Comparison of ENCODE assay signal across 13 mouse cellular contexts in the genomic region with DNA sequence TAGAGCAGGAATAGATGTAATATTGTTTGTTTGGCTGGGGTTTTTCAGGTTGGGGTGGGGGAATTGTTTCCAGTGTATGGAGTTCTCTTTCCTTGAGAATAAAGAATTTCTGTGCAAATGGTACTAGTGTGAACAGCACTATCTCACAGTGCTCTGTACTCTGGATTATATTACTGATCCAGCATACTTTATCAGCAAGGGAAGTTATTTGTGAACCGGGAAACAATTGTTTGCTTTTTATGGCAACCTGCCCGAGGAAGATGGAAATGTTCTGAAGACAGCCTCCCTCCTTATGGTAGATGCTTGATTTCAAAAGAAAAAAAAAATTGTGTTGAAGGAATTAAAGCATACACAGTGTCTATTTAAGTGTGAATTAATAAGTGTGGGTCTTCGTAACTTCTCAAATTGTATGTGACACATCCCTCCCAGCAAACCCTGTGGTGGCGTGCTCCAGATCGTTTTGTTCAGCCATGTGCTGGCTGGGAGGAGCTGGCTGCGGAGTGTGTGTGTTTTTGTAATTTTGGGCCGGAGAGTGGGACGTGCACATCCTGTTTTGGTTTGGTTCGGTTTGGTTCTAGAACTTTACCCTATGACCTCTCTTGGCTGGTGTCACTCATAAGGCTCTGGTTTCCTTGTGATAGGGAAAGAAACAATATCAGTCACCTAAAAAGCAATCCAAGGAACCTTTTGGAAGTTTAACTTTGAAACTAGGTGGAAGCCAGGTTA. TPM values are rescaled to one million over a fixed set of nuclear protein-coding genes. Genes with fewer than 3 reads are reported as not detected.
DNase-seq lines count a peak whose midpoint lies in the region; ATAC-seq and TF ChIP-seq lines count a peak whose summit lies in the region.
"Had no signal": no experiment of that assay in that cellular context is flagged by ENCODE, and none has a peak within 500 bp of the region (broad histone marks: within the 10 kb centered on the region; RNA-seq: fewer than 3 reads in every experiment).

No protein-coding gene starts in this region.

- ATAC-seq in heart, embryonic 12.5 days (ENCODE audit: insufficient number of reproducible peaks, low FRiP score): peak; percentile 33; the same call in 1 of the 2 replicates
- ATAC-seq in midbrain, embryonic 15.5 days (replicated peaks): no peak
- ATAC-seq: forebrain, embryonic 13.5 days had no signal

- H3K4me3 ChIP-seq in gastrocnemius, adult 2 months: no peak overlapping the region
- no peak overlapping the region for H3K4me3 ChIP-seq in heart, embryonic 12.5 days
- no peak overlapping the region for H3K4me3 ChIP-seq in midbrain, embryonic 15.5 days
- H3K4me3 ChIP-seq: forebrain, embryonic 13.5 days; layer of hippocampus, adult 2 months; myocyte had no signal

- 55% methylated on average over 9 of the region's 9 CpGs for WGBS in heart, embryonic 12.5 days
- WGBS in midbrain, embryonic 15.5 days: 84% methylated on average over 9 of the region's 9 CpGs

- H3K27ac ChIP-seq in gastrocnemius, adult 2 months: peak overlapping the region; percentile 83
- peak overlapping the region; percentile 51 for H3K27ac ChIP-seq in heart, embryonic 12.5 days (ENCODE audit: poor library complexity, severe bottlenecking)
- H3K27ac ChIP-seq in midbrain, embryonic 15.5 days: no peak overlapping the region
- H3K27ac ChIP-seq: forebrain, embryonic 13.5 days; layer of hippocampus, adult 2 months had no signal

- peaks cover 6% of the 10 kb centered on the region; the same call in 1 of the 2 replicates for H3K4me1 ChIP-seq in heart, embryonic 12.5 days (replicated peaks)
- no peaks in the 10 kb centered on the region for H3K4me1 ChIP-seq in midbrain, embryonic 15.5 days
- H3K4me1 ChIP-seq: forebrain, embryonic 13.5 days had no signal

- H3K27me3 ChIP-seq in heart, embryonic 12.5 days (replicated peaks): no peaks in the 10 kb centered on the region
- H3K27me3 ChIP-seq in midbrain, embryonic 15.5 days (replicated peaks): no peaks in the 10 kb centered on the region
- H3K27me3 ChIP-seq: forebrain, embryonic 13.5 days had no signal

- no peaks in the 10 kb centered on the region for H3K9me3 ChIP-seq in heart, embryonic 12.5 days (replicated peaks)
- H3K9me3 ChIP-seq in midbrain, embryonic 15.5 days: no peaks in the 10 kb centered on the region
- H3K9me3 ChIP-seq: forebrain, embryonic 13.5 days had no signal

- DNase-seq in gastrocnemius, adult 2 months: peak; percentile 50
- no peak for DNase-seq in gastrocnemius, adult 8-10 months (ENCODE audit: low spot score in 2 of 2)
- peak; percentile 42 for DNase-seq in kidney, adult 9 months
- DNase-seq in lung, postnatal 10 days: peak; percentile 45
- no peak for DNase-seq in cerebellum, postnatal 4 days (ENCODE audit: low spot score in 2 of 2)
- no peak for DNase-seq in embryo, embryonic 9.5 days (ENCODE audit: extremely low spot score)
- DNase-seq: B cell, adult 2 months had no signal

- intact Hi-C loops in gastrocnemius, adult 2 months (cut with DNase I): no loop called here

- no peak overlapping the region for H3K4me2 ChIP-seq in heart, embryonic 12.5 days
- no peak overlapping the region for H3K4me2 ChIP-seq in midbrain, embryonic 15.5 days
- H3K4me2 ChIP-seq: forebrain, embryonic 13.5 days had no signal

- no peak overlapping the region for H3K9ac ChIP-seq in heart, embryonic 12.5 days
- no peak overlapping the region for H3K9ac ChIP-seq in midbrain, embryonic 15.5 days
- H3K9ac ChIP-seq: forebrain, embryonic 13.5 days had no signal

- no peak for TF ChIP-seq CTCF in gastrocnemius, adult 2 months (IDR thresholded peaks at IDR 0.05)

- H3K36me3 ChIP-seq in heart, embryonic 12.5 days: no peaks in the 10 kb centered on the region
- H3K36me3 ChIP-seq in midbrain, embryonic 15.5 days (replicated peaks): no peaks in the 10 kb centered on the region

RNA-seq across cellular contexts. Expression of a gene that starts 59.3 kb away (rescaled TPM):
- total RNA-seq in gastrocnemius, adult 2 months (2021): 10 to 100 TPM; 22.4 to 24.5 TPM
- total RNA-seq in gastrocnemius, adult 8-10 months (2022): 10 to 100 TPM; 22.4 to 26.6 (median 22.9) TPM
- 5.2 and 6.0 TPM in 2 replicates for polyA plus RNA-seq in heart, embryonic 12.5 days (2016; fragmentation: Nextera tagmentation; extraction: Ambion mirVana)
- polyA plus RNA-seq in midbrain, embryonic 15.5 days (2015; fragmentation: Nextera tagmentation; extraction: Ambion mirVana): 3.3 and 3.4 TPM in 2 replicates
- total RNA-seq: MEL had no signal

Comparison
In these comparisons a context has a peak if more than half of its experiments do, and no peak if none do; other contexts are left out.
1. DNase-seq: peak in gastrocnemius, adult 2 months (single experiment), kidney, adult 9 months (single experiment) and lung, postnatal 10 days (single experiment); none in gastrocnemius, adult 8-10 months (0 of 2), cerebellum, postnatal 4 days (0 of 2) and embryo, embryonic 9.5 days (single experiment).